Mouse (Mus musculus): Measurements from ENCODE around the gene Fus.
"Not testable (repeated sequence)": the region's sequence is repeated elsewhere in the genome, so short reads cannot be mapped to it uniquely, and the experiment has no call there.

The Fus gene

DNA sequence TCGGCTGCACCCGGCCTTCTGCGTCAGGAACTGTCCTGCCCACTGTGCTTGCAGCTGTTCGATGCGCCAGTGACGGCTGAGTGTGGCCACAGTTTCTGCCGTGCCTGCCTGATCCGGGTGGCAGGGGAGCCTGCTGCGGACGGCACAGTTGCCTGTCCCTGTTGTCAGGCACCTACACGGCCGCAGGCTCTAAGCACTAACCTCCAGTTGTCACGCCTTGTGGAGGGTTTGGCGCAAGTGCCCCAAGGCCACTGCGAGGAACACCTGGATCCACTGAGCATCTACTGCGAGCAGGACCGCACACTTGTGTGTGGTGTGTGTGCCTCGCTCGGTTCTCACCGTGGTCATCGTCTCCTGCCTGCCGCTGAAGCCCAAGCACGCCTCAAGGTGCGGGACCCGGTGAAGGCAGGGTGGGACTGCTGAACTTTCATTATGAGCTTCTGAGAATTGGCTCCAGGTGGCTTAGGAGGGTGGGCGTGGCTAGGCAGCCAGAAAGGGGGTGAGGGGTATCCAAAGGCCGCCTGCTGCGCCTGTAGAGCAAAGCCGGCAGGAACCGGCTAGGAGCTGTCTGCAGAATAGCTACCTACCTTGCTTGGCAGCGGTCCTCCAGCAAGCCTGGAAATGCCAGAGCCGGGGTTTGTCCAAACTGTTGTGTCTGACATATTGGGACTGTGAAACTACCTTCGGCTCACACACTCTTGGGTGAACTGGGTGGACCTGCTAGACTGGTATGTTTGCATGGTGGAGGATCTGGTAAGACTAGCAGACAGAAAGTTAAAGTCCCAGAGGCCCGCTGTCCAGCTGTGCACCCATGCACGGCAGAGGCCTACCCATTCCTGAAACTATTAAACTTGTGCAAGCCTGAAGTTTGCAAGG, 37.5 kb downstream of the Fus start:
- no peak for DNase-seq (ENCODE audit: low read depth, low spot score)

DNA sequence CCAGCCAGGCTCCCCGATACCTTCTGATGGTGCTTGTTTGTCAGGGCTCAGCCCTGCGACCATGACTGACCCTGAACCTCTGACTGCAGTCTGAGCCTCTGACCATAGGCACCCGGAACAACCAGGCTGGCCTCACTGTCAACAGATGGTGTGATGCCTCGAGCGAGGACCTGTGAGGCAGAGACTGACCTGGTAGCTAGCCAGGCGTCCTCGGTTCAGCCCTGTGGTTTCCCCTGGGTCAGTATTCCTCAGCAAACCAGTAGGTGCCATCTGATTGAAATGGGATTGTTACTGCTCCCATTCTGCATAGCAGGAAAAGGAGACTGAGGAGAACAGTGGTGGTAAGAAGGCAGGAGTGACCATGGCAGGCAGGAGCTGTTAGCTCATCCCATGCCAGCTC, 38.9 kb downstream of the Fus start:
- DNase-seq (ENCODE audit: low read depth, low spot score) = no peak

DNA sequence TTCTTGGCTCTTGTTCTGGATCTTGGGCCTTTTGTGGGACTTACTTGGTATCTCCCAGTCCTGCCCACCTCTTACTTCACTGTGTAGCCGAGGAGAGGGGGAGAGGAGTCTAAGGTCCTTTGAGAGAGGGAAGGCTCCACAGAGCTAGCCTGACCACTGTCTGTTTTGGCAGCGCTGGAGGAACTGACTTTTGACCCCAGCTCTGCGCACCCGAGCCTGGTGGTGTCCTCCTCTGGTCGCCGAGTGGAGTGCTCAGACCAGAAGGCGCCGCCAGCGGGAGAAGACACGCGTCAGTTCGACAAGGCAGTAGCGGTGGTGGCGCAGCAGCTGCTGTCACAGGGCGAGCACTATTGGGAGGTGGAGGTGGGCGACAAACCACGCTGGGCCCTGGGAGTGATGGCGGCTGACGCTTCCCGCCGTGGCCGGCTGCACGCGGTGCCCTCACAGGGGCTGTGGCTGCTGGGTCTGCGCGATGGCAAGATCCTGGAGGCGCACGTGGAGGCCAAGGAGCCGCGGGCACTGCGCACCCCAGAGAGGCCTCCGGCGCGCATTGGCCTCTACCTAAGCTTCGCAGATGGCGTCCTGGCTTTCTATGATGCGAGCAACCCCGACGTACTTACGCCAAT, 42.6 kb downstream of the Fus start:
- DNase-seq (ENCODE audit: low read depth, low spot score) = no peak

DNA sequence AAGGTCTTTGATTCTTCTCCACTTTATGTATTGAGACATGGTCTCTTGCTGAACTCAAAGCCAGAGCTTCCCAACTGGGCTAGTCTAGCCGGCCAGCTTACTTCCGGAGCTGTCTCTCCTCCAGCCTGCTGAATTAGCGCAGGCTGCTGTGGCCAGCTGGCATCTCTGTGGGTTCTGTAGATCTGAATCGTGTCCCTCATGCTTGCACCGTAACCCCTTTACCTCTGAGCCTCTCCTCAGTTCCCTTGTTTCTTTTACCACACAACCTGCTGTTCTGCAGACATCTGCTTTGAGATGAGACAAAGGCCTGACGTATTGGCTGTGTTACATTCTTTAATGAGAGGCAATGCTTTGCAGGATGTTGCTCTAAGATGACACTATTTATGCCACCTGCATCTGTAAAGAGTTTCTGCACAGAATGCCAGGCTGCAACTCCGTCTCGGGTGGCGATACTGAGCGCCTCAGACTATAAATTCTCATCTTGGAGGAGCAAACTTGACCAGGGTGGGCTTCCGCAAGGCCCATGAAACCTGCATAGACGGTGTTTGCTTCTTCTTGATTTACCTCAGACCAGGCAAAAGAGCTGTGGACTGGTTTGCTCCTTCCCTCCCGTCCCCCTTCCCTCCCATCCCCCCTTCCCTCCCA, 45.0 kb downstream of the Fus start:
- no peak for DNase-seq (ENCODE audit: low read depth, low spot score)

DNA sequence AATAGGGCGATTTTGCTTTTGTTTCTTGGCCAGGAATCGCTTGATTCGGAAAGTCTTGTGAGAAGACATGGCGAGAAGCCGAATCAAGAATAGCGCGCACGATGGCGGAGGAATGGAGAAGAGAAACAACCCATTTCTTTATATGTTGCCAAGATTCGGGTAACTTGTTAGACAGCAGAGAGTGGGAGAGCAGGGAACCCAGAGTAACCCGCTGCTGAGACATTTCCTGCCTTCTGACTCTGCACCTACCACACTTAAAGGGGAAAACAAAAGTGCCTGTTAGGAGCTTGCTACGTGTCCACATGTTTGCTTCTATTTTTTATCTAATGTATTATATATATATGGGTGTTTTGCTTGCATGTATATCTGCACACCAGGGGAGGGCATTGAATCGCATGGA, 45.9 kb downstream of the Fus start:
- no peak for DNase-seq (ENCODE audit: low read depth, low spot score)

DNA sequence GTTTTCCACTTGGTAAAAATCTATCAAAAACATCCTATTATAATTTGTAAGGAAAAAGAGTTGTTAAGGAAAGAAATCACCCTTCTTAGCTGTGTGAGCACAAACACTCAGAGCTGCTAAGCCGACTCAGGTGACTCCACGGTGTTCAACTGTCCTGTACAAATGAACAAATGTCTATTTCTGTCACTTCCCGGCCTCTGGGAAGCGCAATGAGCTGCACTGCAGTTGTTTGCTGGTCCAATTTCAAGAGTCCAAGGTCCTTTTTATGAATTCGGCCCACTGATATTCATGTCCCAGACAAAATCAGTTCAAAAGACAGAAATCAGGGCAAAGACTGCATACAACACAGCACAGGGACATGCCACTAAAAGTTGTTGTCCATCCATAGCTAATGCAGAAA, 48.9 kb downstream of the Fus start:
- DNase-seq (ENCODE audit: low read depth, low spot score) = not testable (repeated sequence)

DNA sequence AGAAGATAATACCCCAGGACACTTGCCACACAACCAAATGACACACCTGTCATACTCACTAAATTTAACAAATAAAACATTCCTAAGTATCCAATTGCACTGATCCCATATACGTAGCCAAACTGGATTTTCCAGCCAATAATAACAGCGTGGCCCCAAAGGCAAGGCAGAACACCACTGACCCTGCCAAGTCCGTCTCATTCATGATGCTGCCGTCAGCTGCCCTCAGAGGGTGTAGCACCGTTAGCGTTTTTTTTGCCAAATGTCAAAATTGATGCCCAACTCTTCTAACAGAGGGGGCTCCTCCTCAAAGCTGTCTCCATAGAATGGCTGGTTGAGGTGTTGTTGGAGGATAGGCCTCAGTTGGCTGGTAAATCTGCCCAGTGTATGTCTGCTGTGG, 49.4 kb downstream of the Fus start:
- no peak for DNase-seq (ENCODE audit: low read depth, low spot score)

DNA sequence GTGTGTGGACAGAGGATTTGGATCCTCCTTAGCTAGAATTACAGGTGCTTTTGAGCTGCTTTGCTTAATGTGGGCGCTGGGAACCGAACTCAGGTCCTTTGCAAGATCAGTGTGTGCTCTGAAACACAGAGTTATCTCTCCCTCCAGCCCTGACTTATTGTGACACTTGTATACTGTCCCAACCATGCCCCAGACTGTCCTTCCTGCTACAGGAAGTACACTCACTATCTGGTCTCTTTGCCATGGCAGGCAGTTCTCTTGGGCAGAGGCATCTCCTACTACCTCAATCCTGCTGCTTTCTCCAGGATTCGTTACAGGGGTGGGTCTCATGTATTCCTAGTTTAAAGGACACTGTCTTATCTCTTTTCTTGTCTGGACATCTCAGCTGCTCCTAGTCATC, 51.0 kb downstream of the Fus start:
- no peak for DNase-seq (ENCODE audit: low read depth, low spot score)

DNA sequence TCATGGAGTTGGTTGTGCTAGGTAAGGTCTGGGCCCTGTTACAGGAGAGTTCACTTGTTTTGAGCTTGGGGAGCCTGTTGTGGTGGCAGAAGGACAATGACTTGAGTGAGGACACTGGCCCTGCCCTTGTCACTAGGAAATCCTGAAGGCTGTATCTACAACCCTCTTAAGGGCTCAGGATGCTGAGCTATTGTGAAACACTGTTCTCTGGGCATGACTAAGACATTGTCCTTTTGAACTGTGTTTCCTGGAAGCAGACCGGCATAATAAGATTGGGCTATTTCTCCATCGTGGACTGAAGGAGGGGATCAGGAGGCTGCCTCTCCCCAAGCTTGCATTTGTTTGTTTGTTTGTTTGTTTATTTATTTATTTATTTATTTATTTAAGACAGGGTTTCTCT, 51.9 kb downstream of the Fus start:
- DNase-seq (ENCODE audit: low read depth, low spot score) = peak; percentile 48

DNA sequence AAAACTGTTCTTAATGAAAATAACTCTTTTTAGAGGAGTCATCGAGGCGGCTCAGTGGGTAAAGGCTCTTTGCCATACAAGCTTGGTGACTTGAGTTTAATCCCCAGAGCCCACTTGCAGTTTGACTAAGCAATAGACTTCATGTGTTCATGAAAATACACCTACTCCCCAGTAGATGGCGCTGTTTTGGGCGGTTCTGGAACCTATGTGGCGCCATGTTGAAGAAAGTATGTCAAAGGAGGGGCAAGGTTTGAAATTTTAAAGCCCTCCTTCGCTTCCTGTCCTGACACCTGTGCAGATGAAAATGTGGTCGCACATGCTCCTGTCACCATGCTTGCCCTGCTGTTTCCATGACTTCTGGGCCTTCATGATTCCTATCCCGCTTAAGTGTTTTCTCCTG, 55.7 kb downstream of the Fus start:
- DNase-seq (ENCODE audit: low read depth, low spot score) = no peak

DNA sequence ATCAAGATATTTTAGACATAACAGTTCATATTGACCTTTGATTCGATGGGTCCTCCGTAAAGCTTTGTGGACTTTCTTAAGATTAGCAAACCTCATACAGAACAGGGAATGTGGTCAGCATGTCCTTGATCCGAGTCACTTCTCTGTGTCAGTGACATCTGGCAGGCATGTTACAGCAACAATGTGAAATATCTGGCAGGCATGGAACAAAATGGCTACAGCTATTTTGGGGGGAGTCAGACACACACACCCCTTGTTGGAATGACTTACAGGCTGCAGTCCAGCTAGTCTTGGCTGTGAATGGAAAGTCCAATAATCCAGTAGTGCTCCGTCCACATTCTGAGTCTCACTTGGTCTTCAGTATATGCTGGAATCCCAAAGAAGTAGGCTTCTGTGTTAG, 56.3 kb downstream of the Fus start:
- DNase-seq (ENCODE audit: low read depth, low spot score) = peak; percentile 62

DNA sequence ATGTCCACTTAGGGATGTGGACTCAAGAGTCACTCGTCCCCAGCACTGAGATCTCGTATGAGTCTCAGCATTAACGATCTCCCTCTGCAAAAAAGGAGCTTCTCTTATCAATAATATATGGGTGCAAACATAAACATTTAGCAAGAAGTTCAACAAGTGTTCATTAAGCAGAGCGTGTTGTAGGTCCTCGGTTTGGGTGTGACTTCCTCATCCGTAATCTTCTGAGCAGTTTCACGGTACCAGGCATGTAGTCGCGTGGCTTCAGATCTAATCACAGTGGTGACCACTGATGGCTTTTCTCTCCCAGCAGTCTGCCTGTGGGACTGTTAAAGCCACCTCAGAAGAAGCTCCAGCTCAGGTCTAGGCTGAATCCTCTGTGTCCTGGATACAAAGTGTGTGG, 57.1 kb downstream of the Fus start:
- no peak for DNase-seq (ENCODE audit: low read depth, low spot score)

DNA sequence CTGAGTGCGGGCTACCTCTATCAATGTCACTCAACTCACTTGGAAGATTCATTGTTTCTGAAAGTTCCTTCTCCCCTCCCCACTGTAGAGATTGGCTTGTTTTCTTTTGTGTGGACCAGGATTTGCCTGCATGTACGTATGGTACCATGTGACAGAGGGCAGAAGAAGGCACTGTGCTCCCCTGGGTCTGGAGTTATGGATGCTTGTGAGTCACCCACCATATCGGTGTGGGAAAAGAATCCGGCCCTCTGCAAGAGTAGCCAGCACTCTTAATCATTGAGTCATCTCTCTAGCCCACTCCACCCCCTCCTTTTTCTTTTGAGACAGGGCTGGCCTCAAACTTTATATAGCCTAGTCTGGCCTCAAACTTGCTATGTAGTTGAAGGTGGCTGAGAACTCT, 57.7 kb downstream of the Fus start:
- peak; percentile 94 for DNase-seq (ENCODE audit: low read depth, low spot score)

DNA sequence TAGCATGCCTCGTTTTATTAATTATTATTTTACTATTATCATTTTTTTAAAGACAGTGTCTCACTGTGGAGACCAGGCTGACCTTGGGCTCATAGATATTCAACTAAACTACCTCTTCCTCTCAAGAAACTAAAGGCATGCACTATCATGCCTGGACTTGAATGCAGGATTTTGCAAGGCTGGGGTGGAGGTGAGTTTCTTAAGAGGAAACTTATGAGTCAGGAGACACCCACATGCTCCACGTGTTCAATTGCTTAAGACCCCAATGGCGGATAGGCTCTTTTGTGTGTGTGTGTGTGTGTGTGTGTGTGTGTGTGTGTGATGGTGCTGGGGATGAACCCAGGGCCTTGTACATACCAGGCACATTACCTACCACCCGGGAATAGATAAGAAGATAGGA, 58.1 kb downstream of the Fus start:
- peak; percentile 56 for DNase-seq (ENCODE audit: low read depth, low spot score)

DNA sequence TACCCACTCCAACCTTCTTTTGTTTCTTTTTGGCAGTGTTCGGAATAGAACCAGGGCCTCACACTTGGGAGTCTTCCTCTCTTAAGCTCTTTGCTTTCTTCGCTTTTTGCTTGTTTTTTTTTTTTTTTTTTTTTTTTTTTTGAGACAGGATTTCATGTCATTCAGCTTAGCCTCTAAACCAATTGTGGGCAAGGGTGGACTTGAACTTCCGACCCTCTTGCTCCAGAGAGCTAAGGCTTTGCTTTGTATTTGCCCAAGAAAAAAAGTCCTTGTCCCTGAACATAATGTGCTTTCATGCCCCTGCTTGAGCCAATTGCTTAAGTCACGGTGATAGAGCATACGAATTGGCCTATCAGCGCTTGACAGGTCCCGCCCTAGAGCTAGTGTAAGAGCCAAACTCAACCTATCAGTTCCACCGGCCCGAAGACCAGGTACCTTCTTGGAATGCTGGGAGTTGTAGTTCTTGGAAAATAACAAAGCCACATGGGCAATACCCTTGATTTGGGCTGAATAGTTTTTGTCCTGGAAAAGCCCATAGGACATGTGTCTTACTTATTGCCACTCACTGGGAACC, 64.2 kb downstream of the Fus start:
- no peak for DNase-seq (ENCODE audit: low read depth, low spot score)

DNA sequence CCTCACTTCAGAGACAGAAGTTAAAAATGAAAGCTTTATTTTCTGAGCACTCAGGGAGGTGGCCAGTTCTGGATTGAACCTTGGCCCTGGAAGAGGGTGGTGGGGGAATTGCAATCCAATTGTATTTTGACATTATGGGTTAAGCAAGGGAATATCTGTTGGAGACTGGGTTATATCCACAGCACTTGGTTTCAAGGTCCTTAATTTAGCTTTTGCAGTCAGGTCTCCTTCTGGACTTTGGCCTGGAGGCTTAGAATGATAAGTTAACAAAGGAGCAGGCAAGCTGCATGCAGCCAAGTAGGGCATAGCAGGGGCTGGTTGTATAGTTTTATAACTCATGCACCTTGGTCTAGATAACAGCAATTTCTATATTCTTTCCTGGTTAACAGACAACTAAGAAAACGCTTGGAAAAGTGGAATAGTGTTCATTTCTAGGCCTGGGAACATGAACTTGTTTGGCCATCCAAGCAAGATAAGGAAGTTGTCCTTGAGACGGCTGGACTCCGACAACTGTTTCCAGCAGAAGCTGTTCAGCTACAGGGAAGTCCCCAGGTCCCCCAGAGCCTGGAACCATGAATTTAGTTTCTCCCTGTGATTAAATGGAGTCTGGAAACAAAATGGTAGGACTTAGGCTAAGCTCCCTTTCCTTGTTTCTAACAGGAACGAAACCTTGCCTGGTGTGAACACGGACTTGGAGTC, 65.2 kb downstream of the Fus start:
- no peak for DNase-seq (ENCODE audit: low read depth, low spot score)

DNA sequence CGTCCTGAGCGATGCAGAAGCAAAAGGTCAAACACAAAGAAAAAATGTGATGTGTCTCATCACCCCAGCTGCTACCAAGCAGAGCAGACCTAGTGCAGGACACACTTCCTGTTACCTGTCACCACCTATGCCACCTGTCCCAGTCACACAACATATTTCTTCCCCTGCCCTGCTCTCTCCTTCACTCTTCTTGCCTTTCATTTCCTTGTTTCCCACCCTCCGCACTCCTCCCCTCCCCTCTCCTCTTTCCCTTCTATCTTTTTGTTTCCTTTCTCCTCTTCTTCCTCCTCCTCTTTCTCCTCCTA, 65.7 kb downstream of the Fus start:
- DNase-seq (ENCODE audit: low read depth, low spot score) = no peak

DNA sequence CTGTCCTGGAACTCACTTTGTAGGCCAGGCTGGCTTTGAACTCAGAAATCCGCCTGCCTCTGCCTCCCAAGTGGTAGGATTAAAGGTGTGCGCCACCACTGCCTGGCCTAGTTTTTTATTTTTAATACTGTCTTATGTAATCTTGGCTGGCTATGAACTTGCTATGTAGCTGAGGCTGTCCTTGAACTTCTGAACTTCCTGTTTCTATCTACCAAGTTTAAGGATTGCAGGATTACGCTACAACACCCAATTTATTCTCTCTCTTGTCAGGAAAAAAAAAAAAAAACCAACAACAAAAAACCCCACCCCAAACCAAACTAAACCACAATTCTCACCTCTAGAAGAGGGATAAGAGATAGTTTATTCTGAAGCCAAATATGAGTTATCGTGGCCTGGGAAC, 66.4 kb downstream of the Fus start:
- DNase-seq (ENCODE audit: low read depth, low spot score) = no peak

Data from 3T3-L1 (cell line).